Mouse (Mus musculus): ENCODE results near the gene Fam107b. TPM values are rescaled to one million over a fixed set of nuclear protein-coding genes. Genes with fewer than 3 reads are reported as not detected.

Gene Fam107b
- polyA plus RNA-seq, 1 experiment from 2014 or later = 20.5 TPM

DNA sequence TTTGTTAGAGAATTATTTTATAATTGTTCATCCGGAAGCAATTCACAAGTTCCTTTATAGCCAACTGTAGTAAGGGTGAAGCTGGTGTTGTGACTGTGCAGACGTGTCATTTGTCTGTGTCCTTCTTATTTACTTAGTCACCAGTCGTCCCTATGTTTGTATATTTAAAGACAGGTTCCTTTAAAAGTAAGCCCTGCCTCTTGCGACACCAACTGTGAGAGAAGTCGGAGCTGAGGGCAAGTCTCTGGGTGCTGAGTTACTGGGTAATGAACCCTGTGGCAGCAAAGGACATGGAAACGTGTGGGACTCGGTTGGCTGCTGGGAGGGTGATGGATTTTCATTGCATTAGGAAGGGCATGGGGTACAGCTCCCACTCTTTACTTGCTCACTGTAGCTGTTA lies 182.1 kb downstream of the Fam107b start:
- H3K4me3 ChIP-seq (ENCODE audit: low read depth, low read length) = no peak overlapping the region
- WGBS = 22% methylated on average over 7 of the region's 7 CpGs
- H3K36me3 ChIP-seq (ENCODE audit: insufficient read depth, low read length) = no peaks in the 10 kb centered on the region
- no peaks in the 10 kb centered on the region for H3K9me3 ChIP-seq (ENCODE audit: low read length)
- TF ChIP-seq EP300 (IDR thresholded peaks at IDR 0.05) (no peak), CTCF (IDR thresholded peaks at IDR 0.05) (no peak)
- no peaks in the 10 kb centered on the region for H3K27me3 ChIP-seq (replicated peaks; ENCODE audit: insufficient read depth, low read length)
- peak; percentile 35 for DNase-seq (ENCODE audit: low spot score)
- H3K9ac ChIP-seq (replicated peaks; ENCODE audit: low read depth) = no peak overlapping the region
- no peak for ATAC-seq
- peaks cover 4% of the 10 kb centered on the region; the same call in 1 of the 2 replicates for H3K4me1 ChIP-seq (ENCODE audit: insufficient read depth, low read depth, low read length)
- H3K27ac ChIP-seq (ENCODE audit: low read length) = no peak overlapping the region
- no peak overlapping the region for H3K4me2 ChIP-seq (replicated peaks; ENCODE audit: low read depth, low read length)

- H3K36me3 ChIP-seq (ENCODE audit: insufficient read depth, low read length) = no peaks in the 10 kb centered on the region
- no peak overlapping the region for H3K4me2 ChIP-seq (replicated peaks; ENCODE audit: low read depth, low read length)
- no peaks in the 10 kb centered on the region for H3K9me3 ChIP-seq (ENCODE audit: low read length)
- H3K27me3 ChIP-seq (replicated peaks; ENCODE audit: insufficient read depth, low read length) = no peaks in the 10 kb centered on the region
- no peak for TF ChIP-seq EP300 (IDR thresholded peaks at IDR 0.05)
- TF ChIP-seq CTCF (IDR thresholded peaks at IDR 0.05) = no peak
- no peak overlapping the region for H3K4me3 ChIP-seq (ENCODE audit: low read depth, low read length)
- H3K27ac ChIP-seq (ENCODE audit: low read length) = no peak overlapping the region
- H3K9ac ChIP-seq (replicated peaks; ENCODE audit: low read depth) = no peak overlapping the region
- peaks cover 4% of the 10 kb centered on the region; the same call in 1 of the 2 replicates for H3K4me1 ChIP-seq (ENCODE audit: insufficient read depth, low read depth, low read length)
- no peak for ATAC-seq
- DNase-seq (ENCODE audit: low spot score) = no peak
- 76% methylated on average over 5 of the region's 5 CpGs for WGBS
These were observed 182.6 kb downstream of the Fam107b start for GRCm38 (mm10) chr2:3752893-3753292.

DNA sequence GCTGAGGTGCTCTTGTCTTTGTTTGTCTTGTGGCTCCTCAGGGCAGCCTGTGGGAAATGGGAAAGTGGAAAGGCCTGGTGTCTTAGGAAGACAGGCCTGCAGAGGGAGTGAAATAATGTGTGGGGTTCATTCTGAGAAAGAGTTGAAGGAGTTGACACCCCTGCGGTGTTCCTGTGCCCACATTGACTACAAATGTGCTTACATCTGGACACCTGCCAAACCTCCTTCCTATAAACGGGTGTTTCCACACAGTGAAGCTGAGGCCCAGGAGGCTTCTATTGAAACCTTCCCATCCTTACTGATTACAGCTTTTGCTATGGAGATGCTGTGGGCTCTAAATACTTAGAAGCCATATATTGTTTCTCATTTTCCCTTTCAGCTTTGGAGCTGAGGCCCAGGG lies 183.5 kb downstream of the Fam107b start:
- H3K27ac ChIP-seq (ENCODE audit: low read length) = no peak overlapping the region
- H3K9ac ChIP-seq (replicated peaks; ENCODE audit: low read depth) = no peak overlapping the region
- ATAC-seq = peak; percentile 57; the same call in 1 of the 2 replicates

DNA sequence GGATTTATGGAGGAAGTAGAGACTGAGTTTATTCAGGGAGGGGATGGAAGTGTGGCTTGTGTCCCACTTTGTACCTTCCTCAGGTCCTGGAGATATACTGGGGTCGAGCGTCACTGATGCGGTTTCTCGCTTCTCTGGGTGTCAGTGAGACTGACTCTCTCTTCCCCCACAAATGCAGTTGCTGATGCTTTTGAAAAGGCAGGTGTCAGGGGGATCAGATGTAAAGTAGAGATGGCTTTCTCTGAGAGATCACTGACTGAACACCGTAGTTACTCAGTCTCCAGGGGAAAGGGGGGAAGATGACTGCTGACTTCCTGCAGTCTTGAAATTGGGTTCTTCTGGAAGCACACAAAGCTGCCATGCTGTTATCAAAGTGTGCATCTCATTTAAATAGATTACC lies 185.6 kb downstream of the Fam107b start:
- H3K27me3 ChIP-seq (replicated peaks; ENCODE audit: insufficient read depth, low read length) = no peaks in the 10 kb centered on the region
- WGBS = 80% methylated on average over 5 of the region's 5 CpGs
- peaks cover 4% of the 10 kb centered on the region; the same call in 1 of the 2 replicates for H3K4me1 ChIP-seq (ENCODE audit: insufficient read depth, low read depth, low read length)
- H3K4me3 ChIP-seq (ENCODE audit: low read depth, low read length) = no peak overlapping the region
- no peaks in the 10 kb centered on the region for H3K36me3 ChIP-seq (ENCODE audit: insufficient read depth, low read length)
- H3K9me3 ChIP-seq (ENCODE audit: low read length) = no peaks in the 10 kb centered on the region
- no peak overlapping the region for H3K4me2 ChIP-seq (replicated peaks; ENCODE audit: low read depth, low read length)
- ATAC-seq (no peak), DNase-seq (ENCODE audit: low spot score) (no peak)
- no peak overlapping the region for H3K27ac ChIP-seq (ENCODE audit: low read length)
- TF ChIP-seq EP300 (IDR thresholded peaks at IDR 0.05) = no peak
- no peak for TF ChIP-seq CTCF (IDR thresholded peaks at IDR 0.05)
- no peak overlapping the region for H3K9ac ChIP-seq (replicated peaks; ENCODE audit: low read depth)

More for the DNA sequence above, 183.5 kb downstream of the Fam107b start:
- Histone ChIP-seq H3K4me3 (ENCODE audit: low read depth, low read length) (no peak overlapping the region), H3K9me3 (ENCODE audit: low read length) (no peaks in the 10 kb centered on the region), H3K27me3 (replicated peaks; ENCODE audit: insufficient read depth, low read length) (no peaks in the 10 kb centered on the region), H3K4me2 (replicated peaks; ENCODE audit: low read depth, low read length) (no peak overlapping the region), H3K36me3 (ENCODE audit: insufficient read depth, low read length) (no peaks in the 10 kb centered on the region), H3K4me1 (ENCODE audit: insufficient read depth, low read depth, low read length) (peaks cover 4% of the 10 kb centered on the region; the same call in 1 of the 2 replicates)
- peak; percentile 67 for DNase-seq (ENCODE audit: low spot score)
- TF ChIP-seq CTCF (IDR thresholded peaks at IDR 0.05) = no peak
- TF ChIP-seq EP300 (IDR thresholded peaks at IDR 0.05) = no peak
- 7% methylated on average over 2 of the region's 2 CpGs for WGBS

- TF ChIP-seq CTCF (IDR thresholded peaks at IDR 0.05) = peak; percentile 41
- TF ChIP-seq EP300 (IDR thresholded peaks at IDR 0.05) = no peak
- no peak overlapping the region for H3K27ac ChIP-seq (ENCODE audit: low read length)
- H3K27me3 ChIP-seq (replicated peaks; ENCODE audit: insufficient read depth, low read length) = no peaks in the 10 kb centered on the region
- H3K4me1 ChIP-seq (ENCODE audit: insufficient read depth, low read depth, low read length) = peaks cover 2% of the 10 kb centered on the region; the same call in 1 of the 2 replicates
- ATAC-seq (no peak), DNase-seq (ENCODE audit: low spot score) (no peak)
- no peak overlapping the region for H3K4me3 ChIP-seq (ENCODE audit: low read depth, low read length)
- 91% methylated on average over 6 of the region's 6 CpGs for WGBS
- H3K36me3 ChIP-seq (ENCODE audit: insufficient read depth, low read length) = no peaks in the 10 kb centered on the region
- no peaks in the 10 kb centered on the region for H3K9me3 ChIP-seq (ENCODE audit: low read length)
- H3K9ac ChIP-seq (replicated peaks; ENCODE audit: low read depth) = no peak overlapping the region
- H3K4me2 ChIP-seq (replicated peaks; ENCODE audit: low read depth, low read length) = no peak overlapping the region
These were observed 188.1 kb downstream of the Fam107b start for GRCm38 (mm10) chr2:3758406-3758805.

- 62% methylated on average over 6 of the region's 6 CpGs for WGBS
- no peaks in the 10 kb centered on the region for H3K9me3 ChIP-seq (ENCODE audit: low read length)
- DNase-seq (ENCODE audit: low spot score) = peak; percentile 20
- TF ChIP-seq CTCF (IDR thresholded peaks at IDR 0.05) = no peak
- no peak for TF ChIP-seq EP300 (IDR thresholded peaks at IDR 0.05)
- H3K4me3 ChIP-seq (ENCODE audit: low read depth, low read length) = no peak overlapping the region
- no peaks in the 10 kb centered on the region for H3K27me3 ChIP-seq (replicated peaks; ENCODE audit: insufficient read depth, low read length)
- no peak for ATAC-seq
- no peak overlapping the region for H3K4me2 ChIP-seq (replicated peaks; ENCODE audit: low read depth, low read length)
- H3K9ac ChIP-seq (replicated peaks; ENCODE audit: low read depth) = no peak overlapping the region
- no peaks in the 10 kb centered on the region for H3K36me3 ChIP-seq (ENCODE audit: insufficient read depth, low read length)
- no peak overlapping the region for H3K27ac ChIP-seq (ENCODE audit: low read length)
- H3K4me1 ChIP-seq (ENCODE audit: insufficient read depth, low read depth, low read length) = no peaks in the 10 kb centered on the region
These were observed 190.0 kb downstream of the Fam107b start for GRCm38 (mm10) chr2:3760234-3760836.

All from lung, postnatal 0 days (tissue).